Mouse (Mus musculus) testis, adult 2 months (tissue): ENCODE measurements around the gene Lmbr1. TPM values are rescaled to one million over a fixed set of nuclear protein-coding genes. Genes with fewer than 3 reads are reported as not detected.

Source experiments
- H3K27ac ChIP-seq: fragments of 200-500 bp; 2 replicates; pipeline ENCODE4 v1.5.1; 2012; ENCODE audit warnings: low read depth, low read length; ENCODE audit not compliant: control insufficient read depth, insufficient read depth
- H3K27me3 ChIP-seq: fragments of 200-500 bp; 2 replicates; pipeline ENCODE4 v1.6.1; 2012; ENCODE audit warnings: mild to moderate bottlenecking, low read length, moderate library complexity; ENCODE audit not compliant: control insufficient read depth, insufficient read depth
- H3K36me3 ChIP-seq: fragments of 200-500 bp; 2 replicates; pipeline ENCODE4 v1.6.1; 2012; ENCODE audit warnings: mild to moderate bottlenecking, low read length; ENCODE audit not compliant: control insufficient read depth, insufficient read depth
- H3K4me1 ChIP-seq: fragments of 200-500 bp; 2 replicates; pipeline ENCODE4 v1.6.1; 2012; ENCODE audit warnings: low read length; ENCODE audit not compliant: control insufficient read depth, insufficient read depth
- H3K4me3 ChIP-seq: fragments of 200-500 bp; 2 replicates; pipeline ENCODE4 v1.5.1; 2012; ENCODE audit warnings: low read depth, mild to moderate bottlenecking, low read length, moderate library complexity, mixed read lengths; ENCODE audit not compliant: control insufficient read depth
- CTCF ChIP-seq: fragments of 200-500 bp; IDR thresholded peaks from 2 replicates; pipeline ENCODE4 v1.5.1; 2012; ENCODE audit warnings: low read depth, mild to moderate bottlenecking, inconsistent platforms, low read length, moderate library complexity; ENCODE audit not compliant: control insufficient read depth, insufficient read depth, insufficient replicate concordance
- POLR2A ChIP-seq: fragments of 200-500 bp; IDR thresholded peaks from 2 replicates; pipeline ENCODE4 v1.6.1; 2012; ENCODE audit warnings: low read depth, mild to moderate bottlenecking, inconsistent platforms, low read length, moderate library complexity; ENCODE audit not compliant: control insufficient read depth
- polyA plus RNA-seq: library from polyadenylated mRNA; depleted of rRNA; stranded (reverse); fragments of >200 nt; gene quantifications from 2 replicates; pipeline ENCODE4 v1.2.3, GENCODE M21; 2012

The Lmbr1 gene
- polyA plus RNA-seq, 1 experiment: 20.6 TPM

DNA sequence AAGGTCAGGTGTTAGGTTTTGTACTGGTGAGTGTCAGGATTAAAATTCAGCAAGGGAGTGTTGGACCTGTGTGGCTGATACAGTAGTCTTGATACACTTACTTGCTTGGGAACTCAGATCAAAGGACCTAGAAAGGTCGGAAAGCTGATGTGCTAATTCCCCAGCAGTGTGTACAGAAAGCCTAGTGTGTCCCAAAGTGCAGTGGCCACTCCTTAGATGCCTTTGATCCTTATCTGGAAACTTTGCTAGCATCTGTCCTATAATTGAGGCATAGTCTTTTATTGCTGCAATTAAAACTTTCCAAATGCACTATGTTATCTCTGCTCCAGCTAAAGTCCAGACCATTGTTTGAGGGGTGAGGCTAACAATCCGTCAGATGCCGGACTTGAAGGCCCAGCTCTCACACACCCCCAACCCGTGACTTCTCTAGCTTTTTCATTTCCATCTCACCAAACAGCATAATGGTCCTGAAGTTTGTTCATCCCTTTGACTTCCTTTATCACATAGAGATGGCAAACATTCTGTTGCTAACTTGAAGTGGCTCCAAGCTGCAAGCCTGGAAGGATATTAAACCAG lies 166.1 kb downstream of the Lmbr1 start:
- H3K27ac ChIP-seq: no peak overlapping the region
- H3K36me3 ChIP-seq: no peaks in the 10 kb centered on the region
- no peaks in the 10 kb centered on the region for H3K27me3 ChIP-seq
- H3K4me3 ChIP-seq: no peak overlapping the region
- no peaks in the 10 kb centered on the region for H3K4me1 ChIP-seq
- TF ChIP-seq POLR2A (no peak), CTCF (no peak)

GRCm38 (mm10) chr5:29205690-29206089 lies 172.5 kb downstream of the Lmbr1 start:
- Histone ChIP-seq H3K27ac (no peak overlapping the region), H3K36me3 (peaks cover 3% of the 10 kb centered on the region), H3K4me1 (no peaks in the 10 kb centered on the region), H3K27me3 (no peaks in the 10 kb centered on the region), H3K4me3 (no peak overlapping the region)
- TF ChIP-seq POLR2A (no peak), CTCF (no peak)

DNA sequence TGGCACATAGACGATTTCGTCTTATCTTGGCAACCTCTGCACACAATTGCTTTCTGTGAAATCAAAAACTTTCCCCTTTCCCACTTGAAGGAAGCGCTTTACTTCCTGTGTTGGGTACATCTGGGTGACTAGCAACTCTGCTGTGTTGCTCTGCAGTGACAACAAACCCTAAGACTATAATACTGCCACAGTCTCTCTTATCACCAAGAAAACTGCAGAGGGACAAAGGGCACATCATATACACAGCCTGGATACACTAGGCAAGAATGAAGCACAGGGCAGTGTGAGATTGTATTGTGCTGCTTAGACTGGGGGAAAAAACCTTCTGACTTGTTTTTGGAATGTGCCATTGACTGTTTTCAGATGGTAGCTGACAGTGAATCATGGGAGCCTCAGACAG lies 178.3 kb downstream of the Lmbr1 start:
- Histone ChIP-seq H3K27ac (no peak overlapping the region), H3K27me3 (no peaks in the 10 kb centered on the region), H3K36me3 (peaks cover 3% of the 10 kb centered on the region), H3K4me3 (no peak overlapping the region), H3K4me1 (peaks cover 2% of the 10 kb centered on the region; the same call in 1 of the 2 replicates)
- no peak for TF ChIP-seq POLR2A

DNA sequence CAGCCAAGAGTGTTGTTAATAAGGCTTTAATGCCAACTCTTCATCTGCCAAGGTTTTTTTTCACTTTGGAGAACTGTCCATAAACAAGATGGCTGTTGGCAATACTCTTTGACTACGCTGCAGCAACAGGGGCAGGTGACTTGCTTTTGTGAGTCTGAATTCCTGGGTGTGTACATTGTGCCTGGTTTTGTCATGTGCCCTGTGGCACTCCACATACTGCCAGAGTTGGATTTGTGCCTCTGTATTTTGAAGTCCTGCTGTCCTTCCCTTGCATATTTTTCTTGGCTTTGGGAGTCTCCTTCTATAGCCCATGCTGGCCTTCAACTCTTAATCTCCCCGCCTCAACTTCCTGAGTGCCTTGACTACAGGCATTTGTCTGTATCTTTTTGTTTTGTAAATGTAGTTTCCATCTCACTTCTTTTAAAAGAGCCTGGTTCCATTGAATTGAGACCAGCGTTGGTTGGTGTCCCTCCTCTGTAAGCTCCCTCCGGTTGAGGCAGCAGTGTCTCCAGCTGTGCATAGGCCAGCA lies 179.2 kb downstream of the Lmbr1 start:
- Histone ChIP-seq H3K4me1 (peaks cover 2% of the 10 kb centered on the region; the same call in 1 of the 2 replicates), H3K27ac (no peak overlapping the region), H3K4me3 (peak overlapping the region; percentile 16; the same call in 1 of the 2 replicates), H3K36me3 (peaks cover 3% of the 10 kb centered on the region), H3K27me3 (no peaks in the 10 kb centered on the region)
- no peak for TF ChIP-seq CTCF
- TF ChIP-seq POLR2A: no peak

DNA sequence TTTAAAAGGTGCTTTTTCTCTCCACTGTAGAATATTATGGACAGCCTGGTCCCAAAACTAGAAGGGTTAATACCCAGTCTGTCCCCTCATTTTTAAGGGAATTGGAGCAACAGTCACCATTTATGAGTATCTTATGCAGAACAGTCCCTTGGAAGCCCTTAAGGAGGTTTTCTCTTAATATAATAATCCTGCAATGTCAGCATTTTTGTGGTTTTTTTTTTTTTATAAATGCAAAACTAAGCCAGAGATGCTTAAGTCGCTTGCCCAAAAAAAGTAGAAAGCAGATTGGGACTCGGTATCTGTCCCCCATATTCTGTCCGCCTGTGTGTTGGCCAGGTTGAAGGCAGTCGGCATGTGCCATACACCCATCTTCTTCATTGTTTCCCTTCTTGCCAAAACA lies 181.0 kb downstream of the Lmbr1 start:
- no peaks in the 10 kb centered on the region for H3K27me3 ChIP-seq

GRCm38 (mm10) chr5:29196264-29196658 lies 181.9 kb downstream of the Lmbr1 start:
- Histone ChIP-seq H3K4me3 (peak overlapping the region; percentile 97), H3K4me1 (peaks cover 2% of the 10 kb centered on the region; the same call in 1 of the 2 replicates), H3K27ac (peak overlapping the region; percentile 98), H3K36me3 (peaks cover 3% of the 10 kb centered on the region), H3K27me3 (no peaks in the 10 kb centered on the region)
- TF ChIP-seq POLR2A (no peak), CTCF (no peak)

More for the DNA sequence above, 181.0 kb downstream of the Lmbr1 start:
- peaks cover 2% of the 10 kb centered on the region; the same call in 1 of the 2 replicates for H3K4me1 ChIP-seq
- TF ChIP-seq POLR2A: no peak
- TF ChIP-seq CTCF: no peak
- peaks cover 3% of the 10 kb centered on the region for H3K36me3 ChIP-seq
- H3K4me3 ChIP-seq: peak overlapping the region; percentile 56
- no peak overlapping the region for H3K27ac ChIP-seq

GRCm38 (mm10) chr5:29195570-29196263 lies 182.5 kb downstream of the Lmbr1 start, which contains the start of gene Rnf32:
Gene Rnf32, plus strand, starts transcription at chr5:29195992.
- Histone ChIP-seq H3K27me3 (no peaks in the 10 kb centered on the region), H3K36me3 (peaks cover 2% of the 10 kb centered on the region), H3K4me1 (peaks cover 2% of the 10 kb centered on the region; the same call in 1 of the 2 replicates), H3K27ac (peak within 1 kb of the TSS; percentile 98), H3K4me3 (peak within 1 kb of the TSS; percentile 97)
- TF ChIP-seq POLR2A (peak; percentile 86; the same call in 1 of the 2 replicates), CTCF (no peak)

DNA sequence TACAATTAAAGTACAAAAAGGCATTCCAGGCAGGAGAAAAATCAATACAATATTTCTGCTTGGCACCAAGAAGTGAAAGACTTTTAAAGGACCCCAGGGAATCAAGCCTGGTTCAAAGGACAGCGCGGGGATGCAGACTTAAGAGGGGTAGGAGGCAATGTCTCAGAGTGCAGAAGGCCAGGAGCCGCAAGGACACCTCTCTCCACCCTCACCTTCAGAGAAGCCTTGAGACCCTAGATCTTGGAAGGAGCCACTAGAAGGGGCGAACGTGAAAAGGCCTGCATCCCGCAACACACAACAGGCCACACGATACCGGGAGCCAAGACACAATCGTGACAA lies 183.0 kb downstream of the Lmbr1 start:
- no peak for TF ChIP-seq CTCF
- TF ChIP-seq POLR2A: no peak
- H3K4me1 ChIP-seq: peaks cover 2% of the 10 kb centered on the region; the same call in 1 of the 2 replicates
- peaks cover 2% of the 10 kb centered on the region for H3K36me3 ChIP-seq
- peak overlapping the region; percentile 84 for H3K4me3 ChIP-seq
- peak overlapping the region; percentile 69 for H3K27ac ChIP-seq
- no peaks in the 10 kb centered on the region for H3K27me3 ChIP-seq
